In genomic region chr14:113168584-113168983, GRCm38 (mm10) we compare ENCODE assay signal across 17 mouse cellular contexts.
"Had no signal": no experiment of that assay in that cellular context is flagged by ENCODE, and none has a peak within 500 bp of the region (broad histone marks: within the 10 kb centered on the region; RNA-seq: fewer than 3 reads in every experiment).

No protein-coding gene starts in this region.

- H3K27me3 ChIP-seq: lung, embryonic 15.5 days; megakaryocyte, embryonic 14.5 days; midbrain, embryonic 13.5 days; midbrain, embryonic 15.5 days; neural tube, embryonic 12.5 days; stomach, embryonic 15.5 days had no signal

- ATAC-seq: lung, postnatal 0 days; midbrain, embryonic 13.5 days; midbrain, embryonic 15.5 days had no signal

- H3K4me1 ChIP-seq: lung, embryonic 15.5 days; megakaryocyte, embryonic 14.5 days; neural tube, embryonic 12.5 days; stomach, embryonic 15.5 days had no signal

- H3K9me3 ChIP-seq: lung, embryonic 15.5 days; midbrain, embryonic 13.5 days; midbrain, embryonic 15.5 days; neural tube, embryonic 12.5 days; stomach, embryonic 15.5 days had no signal

- H3K36me3 ChIP-seq: lung, embryonic 15.5 days; midbrain, embryonic 13.5 days; midbrain, embryonic 15.5 days; neural tube, embryonic 12.5 days; stomach, embryonic 15.5 days had no signal

- H3K27ac ChIP-seq: lung, embryonic 15.5 days; macrophage; midbrain, embryonic 13.5 days; midbrain, embryonic 15.5 days; neural tube, embryonic 12.5 days; stomach, embryonic 15.5 days; stomach, postnatal 0 days had no signal

- DNase-seq: lung, adult 2 months; lung, postnatal 14 days; lung, postnatal 36 days; right cerebral cortex, postnatal 14 days; thymus, adult 2 months; thymus, postnatal 25 days; thymus, postnatal 4 days had no signal

- H3K4me3 ChIP-seq: lung, embryonic 15.5 days; megakaryocyte, embryonic 14.5 days; midbrain, embryonic 13.5 days; midbrain, embryonic 15.5 days; neural tube, embryonic 12.5 days; stomach, embryonic 15.5 days had no signal

- H3K9ac ChIP-seq: lung, embryonic 15.5 days; midbrain, embryonic 13.5 days; midbrain, embryonic 15.5 days; neural tube, embryonic 12.5 days; stomach, embryonic 15.5 days had no signal

- H3K4me2 ChIP-seq: lung, embryonic 15.5 days; midbrain, embryonic 11.5 days; midbrain, embryonic 13.5 days; midbrain, embryonic 15.5 days; neural tube, embryonic 12.5 days; stomach, embryonic 15.5 days had no signal
